Mouse (Mus musculus) heart, postnatal 0 days (tissue): ENCODE data around the gene Mtrf1.

ENCODE experiments used
- CTCF ChIP-seq: IDR thresholded peaks from 2 replicates; pipeline ENCODE4 v1.5.1; 2016; ENCODE audit warnings: antibody characterized with exemption, control low read depth, low read depth
- EP300 ChIP-seq: IDR thresholded peaks from 2 replicates; pipeline ENCODE4 v1.6.1; 2016; ENCODE audit warnings: antibody characterized with exemption, low read depth

GRCm38 (mm10) chr14:79377041-79377440 is 20.5 kb upstream of the Mtrf1 start:
- no peak for TF ChIP-seq CTCF
- no peak for TF ChIP-seq EP300
